Mouse (Mus musculus): ENCODE measurements around the gene Rasa3.
A peak's percentile ranks its signal among the peaks of the same experiment; 100 is the strongest.

Rasa3 gene

GRCm38 (mm10) chr8:13616831-13617505 is 60.4 kb downstream of the Rasa3 start:
- DNase-seq (ENCODE audit: low read depth) = no peak

- no peak for DNase-seq (ENCODE audit: low read depth)
Observed at GRCm38 (mm10) chr8:13614924-13615391, 62.4 kb downstream of the Rasa3 start.

GRCm38 (mm10) chr8:13614136-13614535 is 63.3 kb downstream of the Rasa3 start:
- DNase-seq (ENCODE audit: low read depth) = no peak

DNA sequence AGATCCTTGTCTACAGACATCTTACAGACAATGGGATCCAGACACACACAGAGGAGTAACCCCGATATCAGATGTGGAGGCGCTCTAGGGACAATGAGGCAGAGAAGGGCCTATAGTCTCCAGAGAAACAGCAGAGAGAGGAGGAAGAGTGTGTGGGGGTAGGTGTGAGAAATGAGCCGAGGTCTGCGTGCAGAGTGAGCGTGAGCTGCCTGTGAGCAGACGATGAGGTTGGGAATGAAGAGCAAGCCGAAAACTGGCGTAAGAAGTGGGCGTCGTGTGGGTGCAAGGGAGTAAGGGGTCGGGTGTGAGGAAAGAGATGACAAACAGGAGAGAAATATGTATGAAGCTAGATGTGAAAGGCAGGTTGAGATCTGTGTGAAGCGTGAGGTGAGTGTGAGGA is 65.7 kb downstream of the Rasa3 start:
- no peak for DNase-seq (ENCODE audit: low read depth)

- DNase-seq (ENCODE audit: low read depth) = no peak
Observed at GRCm38 (mm10) chr8:13609971-13610370, 67.4 kb downstream of the Rasa3 start.

DNA sequence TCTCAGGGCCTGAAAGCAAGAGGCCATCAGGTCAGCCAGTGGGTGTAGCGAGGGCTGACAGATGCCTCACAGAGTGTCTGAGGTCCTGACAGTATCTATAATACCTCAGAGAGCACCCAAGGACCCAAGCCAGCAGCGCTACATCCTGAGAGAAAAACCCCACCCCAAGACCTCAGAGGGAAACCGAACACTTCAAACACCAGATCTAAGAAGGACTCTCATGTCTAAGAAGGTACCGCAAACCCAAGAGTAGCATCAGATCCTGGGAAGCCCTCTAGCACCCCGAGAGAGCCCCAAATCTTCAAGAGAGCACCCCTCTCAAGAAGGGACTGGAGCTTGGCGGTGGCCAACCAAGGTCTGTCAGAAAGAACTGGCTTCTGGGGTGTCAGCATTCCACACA is 68.5 kb downstream of the Rasa3 start:
- DNase-seq (ENCODE audit: low read depth) = no peak

DNA sequence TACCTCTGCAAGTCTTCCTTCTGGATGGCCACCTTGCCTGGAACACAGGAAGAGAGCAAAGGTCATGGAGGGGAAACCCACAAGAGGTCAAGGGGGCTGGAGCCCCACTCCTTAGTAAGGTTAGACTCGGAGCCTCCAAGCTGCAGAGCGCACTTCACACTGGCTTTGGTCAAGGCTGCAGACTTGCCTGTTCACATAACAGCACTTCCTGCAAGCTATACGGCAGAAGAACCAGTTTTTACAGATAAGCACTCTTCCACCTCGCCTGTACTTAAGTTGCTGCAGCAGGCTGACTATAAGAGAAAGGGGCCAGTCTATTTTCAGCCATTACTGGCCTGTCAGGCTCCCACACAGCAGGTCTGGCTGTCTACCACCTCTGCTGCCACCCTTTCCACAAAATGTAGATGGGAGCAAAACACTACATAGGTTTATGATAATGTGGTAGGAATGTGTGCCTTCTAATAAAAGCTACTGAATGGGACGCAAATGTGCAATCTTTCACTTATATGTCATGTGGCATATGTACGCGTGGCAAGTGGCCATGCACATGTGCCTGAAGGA is 71.4 kb downstream of the Rasa3 start:
- no peak for DNase-seq (ENCODE audit: low read depth)

- DNase-seq (ENCODE audit: low read depth) = peak; percentile 60
Observed at GRCm38 (mm10) chr8:13602621-13603020, 74.8 kb downstream of the Rasa3 start.

- DNase-seq (ENCODE audit: low read depth) = peak; percentile 83
Observed at GRCm38 (mm10) chr8:13601166-13601565, 76.2 kb downstream of the Rasa3 start.

DNA sequence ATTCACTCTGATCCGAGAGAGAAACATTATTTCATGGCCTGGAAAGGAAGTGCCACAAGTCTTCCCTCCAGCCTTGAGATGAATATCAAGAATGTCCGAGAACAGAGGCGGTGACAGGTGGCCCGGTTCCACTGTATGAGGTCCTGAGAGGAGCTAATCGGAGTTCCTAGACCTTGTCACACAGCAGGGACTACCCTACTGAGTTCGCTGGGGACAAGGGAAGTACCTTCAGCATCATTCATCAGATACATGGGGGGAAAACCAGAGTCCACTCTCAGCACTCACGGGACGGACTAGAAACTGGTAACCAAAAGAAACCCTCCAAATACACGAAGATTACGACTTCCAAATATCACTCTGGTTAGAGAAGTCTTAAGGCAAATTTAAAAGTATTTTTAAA is 76.7 kb downstream of the Rasa3 start:
- DNase-seq (ENCODE audit: low read depth) = no peak

- peak; percentile 83 for DNase-seq (ENCODE audit: low read depth)
Observed at GRCm38 (mm10) chr8:13600204-13600603, 77.2 kb downstream of the Rasa3 start.

GRCm38 (mm10) chr8:13597777-13598176 is 79.6 kb downstream of the Rasa3 start:
- no peak for DNase-seq (ENCODE audit: low read depth)

DNA sequence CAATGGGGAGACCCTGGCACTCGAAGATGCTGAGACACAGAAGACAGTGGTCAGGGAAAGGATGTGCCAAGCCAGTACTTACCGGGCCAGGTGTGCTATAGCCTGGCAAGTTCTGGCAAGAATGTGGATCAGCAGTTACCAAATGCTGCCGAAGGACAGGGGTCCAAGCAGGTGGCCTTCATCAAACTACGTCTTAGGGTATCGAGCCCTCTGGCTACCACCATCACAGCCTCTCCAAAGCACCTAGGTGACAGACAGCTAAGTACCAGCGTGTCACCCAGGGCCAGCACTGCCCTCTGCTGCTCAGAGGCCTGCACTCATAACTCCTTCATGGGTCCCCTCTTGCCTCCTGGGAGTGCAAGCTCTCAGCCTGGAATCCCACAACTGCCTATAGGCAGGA is 81.5 kb downstream of the Rasa3 start:
- peak; percentile 44 for DNase-seq (ENCODE audit: low read depth)

GRCm38 (mm10) chr8:13594884-13595323 is 82.5 kb downstream of the Rasa3 start:
- DNase-seq (ENCODE audit: low read depth) = peak; percentile 95

DNA sequence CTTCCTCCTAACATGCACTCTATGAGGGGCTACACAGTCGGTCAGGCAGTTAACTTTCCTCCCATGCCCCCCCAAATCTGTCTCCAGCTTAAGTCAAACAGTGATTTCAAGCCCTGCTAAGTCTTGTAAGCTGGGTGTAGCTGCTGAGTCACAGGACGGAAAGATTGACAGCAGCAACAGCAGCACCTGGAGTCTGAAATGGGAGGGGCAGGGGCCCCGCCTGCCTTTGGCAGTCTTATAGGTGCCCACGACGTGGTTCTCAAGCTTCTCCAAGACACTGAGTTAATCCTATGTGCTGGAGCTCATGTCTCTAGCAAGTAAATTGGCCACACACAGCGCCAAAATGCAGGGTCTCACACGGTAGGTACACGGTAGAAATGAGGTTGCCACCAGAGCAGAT is 84.1 kb downstream of the Rasa3 start:
- peak; percentile 35 for DNase-seq (ENCODE audit: low read depth)

GRCm38 (mm10) chr8:13591246-13591645 is 86.2 kb downstream of the Rasa3 start:
- no peak for DNase-seq (ENCODE audit: low read depth)

GRCm38 (mm10) chr8:13589071-13589470 is 88.3 kb downstream of the Rasa3 start:
- no peak for DNase-seq (ENCODE audit: low read depth)

DNA sequence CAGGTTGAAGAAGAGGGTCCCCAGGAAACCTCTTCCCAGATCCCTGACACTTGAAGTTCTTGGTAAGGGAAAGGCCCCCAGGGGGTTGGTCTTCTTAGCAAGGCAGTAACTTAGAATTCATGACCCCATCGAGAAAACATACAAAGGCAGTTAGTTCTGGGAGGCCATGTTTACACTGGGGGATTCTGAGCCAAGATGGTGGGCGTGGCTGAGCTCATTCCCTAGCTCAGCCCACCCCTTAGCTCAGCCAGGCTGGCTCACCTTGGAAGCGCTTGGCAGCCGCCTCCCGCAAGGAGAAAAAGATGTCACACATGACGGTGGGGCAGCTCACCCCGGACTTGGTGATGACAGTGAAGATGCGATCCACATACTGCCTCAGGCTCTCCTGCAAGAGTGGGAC is 92.8 kb downstream of the Rasa3 start:
- DNase-seq (ENCODE audit: low read depth) = no peak

DNA sequence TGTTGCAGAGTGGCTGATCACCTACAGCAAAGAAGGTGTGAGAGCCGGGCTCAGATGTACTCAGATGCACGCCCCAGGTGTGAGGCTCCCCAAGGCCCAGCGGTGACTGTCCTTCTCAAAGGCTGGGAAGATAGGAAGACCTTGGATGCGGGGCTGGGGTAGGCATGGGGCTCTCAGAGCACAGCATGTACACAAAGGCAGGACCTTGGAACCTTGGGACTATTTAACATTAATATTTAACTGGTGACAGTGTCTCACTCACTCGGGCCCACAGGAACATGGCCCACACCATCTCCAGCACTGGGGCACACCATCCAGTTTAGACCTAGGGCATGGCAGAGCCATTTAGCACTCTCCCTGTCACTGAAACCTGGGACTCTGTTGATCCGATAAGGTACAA is 99.5 kb downstream of the Rasa3 start:
- DNase-seq (ENCODE audit: low read depth) = no peak

DNA sequence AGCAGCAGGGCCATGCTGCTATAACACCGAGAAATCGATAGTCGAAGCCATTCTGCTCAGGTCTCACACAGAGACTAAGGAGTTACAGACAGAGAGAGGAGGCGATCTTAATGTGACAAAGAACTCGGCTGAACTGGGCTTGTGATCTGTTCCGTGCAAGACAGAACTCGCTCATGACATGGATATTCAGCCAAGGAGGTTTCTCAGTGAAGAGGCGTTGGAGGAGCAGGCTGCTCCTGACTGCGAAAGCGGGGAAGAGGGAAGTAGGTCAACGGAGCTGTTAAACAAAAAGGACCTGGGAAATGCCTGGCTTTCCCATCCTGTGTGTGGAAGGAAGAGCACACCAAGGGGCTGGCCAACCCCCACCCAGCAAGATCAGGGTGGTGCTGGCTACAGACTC is 105.4 kb downstream of the Rasa3 start:
- no peak for DNase-seq (ENCODE audit: low read depth)

- DNase-seq (ENCODE audit: low read depth) = no peak
Observed at GRCm38 (mm10) chr8:13562118-13562517, 115.3 kb downstream of the Rasa3 start, which contains the start of gene 1700029H14Rik. 1700029H14Rik (minus strand) TSS chr8:13562461.

DNA sequence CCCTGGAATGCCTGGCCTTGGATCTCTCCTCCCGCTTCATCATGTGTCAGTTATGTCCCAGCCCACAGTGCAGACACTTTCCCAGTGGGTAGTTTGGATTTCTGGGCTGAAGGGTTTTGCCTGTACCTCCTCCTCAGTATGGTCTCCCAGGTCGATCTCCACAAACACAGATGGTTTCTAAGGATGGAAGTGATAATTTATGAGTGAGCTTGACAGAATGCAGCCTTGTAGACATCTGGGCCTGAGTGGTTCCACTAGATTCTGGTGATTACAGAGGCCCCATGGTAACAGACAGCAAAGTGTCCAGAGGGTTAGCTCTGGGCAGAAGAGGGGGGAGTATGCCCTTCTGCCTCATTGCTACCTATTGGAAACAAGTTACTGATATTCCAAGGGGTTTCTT is 119.9 kb downstream of the Rasa3 start:
- DNase-seq (ENCODE audit: low read depth) = no peak

DNA sequence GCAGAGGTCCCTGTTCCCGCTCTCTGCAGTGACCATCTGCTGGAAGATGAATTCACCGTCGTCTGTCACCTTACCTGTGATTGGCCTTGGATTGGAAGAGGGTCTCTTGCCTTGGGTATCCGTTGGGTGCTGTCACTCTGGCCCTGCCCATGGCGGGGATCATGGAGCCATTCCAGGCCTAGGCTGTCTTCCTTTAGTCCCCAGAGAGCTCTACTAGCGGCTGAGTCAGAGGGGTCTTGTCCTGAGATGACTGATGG is 125.9 kb downstream of the Rasa3 start:
- no peak for DNase-seq (ENCODE audit: low read depth)

Measured in 416B (cell line).